Mouse (Mus musculus) lung, postnatal 0 days (tissue): ENCODE data around the gene Upk2. TPM values are rescaled to one million over a fixed set of nuclear protein-coding genes. Genes with fewer than 3 reads are reported as not detected.

ENCODE experiments used
- ATAC-seq: fragments of 200-750 bp; cut with Nextera tagmentation; 2 replicates; pipeline ENCODE4 v1.8.0; 2017; ENCODE audit warnings: moderate library complexity
- DNase-seq: peaks from one replicate; pipeline ENCODE4 v3.0.0-alpha.2; 2016; ENCODE audit warnings: low spot score
- H3K27ac ChIP-seq: fragments of 300-500 bp; sonication (generic); 2 replicates; pipeline ENCODE4 v1.5.1; 2014; ENCODE audit warnings: antibody characterized with exemption, mild to moderate bottlenecking, low read length, mixed read lengths
- H3K27me3 ChIP-seq: fragments of 300-500 bp; sonication (generic); replicated peaks from 2 replicates; pipeline ENCODE4 v1.6.1; 2014; ENCODE audit warnings: low read length, mixed read lengths; ENCODE audit not compliant: insufficient read depth
- H3K36me3 ChIP-seq: fragments of 300-500 bp; sonication (generic); 2 replicates; pipeline ENCODE4 v1.6.1; 2014; ENCODE audit warnings: low read length, mixed read lengths; ENCODE audit not compliant: insufficient read depth
- H3K4me1 ChIP-seq: fragments of 300-500 bp; sonication (generic); 2 replicates; pipeline ENCODE4 v1.6.1; 2014; ENCODE audit warnings: antibody characterized with exemption, low read depth, low read length, mixed read lengths; ENCODE audit not compliant: insufficient read depth
- H3K4me2 ChIP-seq: fragments of 300-500 bp; sonication (generic); replicated peaks from 2 replicates; pipeline ENCODE4 v1.6.1; 2014; ENCODE audit warnings: low read depth, mild to moderate bottlenecking, low read length, moderate library complexity, mixed read lengths
- H3K4me3 ChIP-seq: fragments of 300-500 bp; sonication (generic); 2 replicates; pipeline ENCODE4 v1.5.1; 2014; ENCODE audit warnings: low read depth, low read length
- H3K9ac ChIP-seq: fragments of 300-500 bp; sonication (generic); replicated peaks from 2 replicates; pipeline ENCODE4 v1.6.1; 2014; ENCODE audit warnings: low read depth, mild to moderate bottlenecking
- H3K9me3 ChIP-seq: fragments of 300-500 bp; sonication (generic); 2 replicates; pipeline ENCODE4 v1.6.1; 2016; ENCODE audit warnings: low read length, mixed read lengths
- CTCF ChIP-seq: IDR thresholded peaks from 2 replicates; pipeline ENCODE4 v1.5.1; 2016; ENCODE audit warnings: antibody characterized with exemption, mild to moderate bottlenecking
- EP300 ChIP-seq: IDR thresholded peaks from 2 replicates; pipeline ENCODE4 v1.6.1; 2016; ENCODE audit warnings: antibody characterized with exemption, mild to moderate bottlenecking, control low read depth
- WGBS: fragments of 180-500 bp; shearing (Covaris S2); extraction: QIAGEN DNeasy Blood & Tissue Kit; methylation state at CpG from one replicate; pipeline ENCODE4 v1.1.7; 2014; 5-methylcytosine and 5-hydroxymethylcytosine counted together
- polyA plus RNA-seq: library from polyadenylated mRNA; unstranded; fragments of >200 nt; fragmentation: Nextera tagmentation; extraction: Ambion mirVana; gene quantifications from 2 replicates; pipeline ENCODE4 v1.2.1, GENCODE M21; 2015

The Upk2 gene
- polyA plus RNA-seq, 1 experiment from 2014 or later = 2.3 TPM

GRCm38 (mm10) chr9:44498421-44499355, 43.9 kb upstream of the Upk2 start:
- Histone ChIP-seq H3K9me3 (no peaks in the 10 kb centered on the region), H3K9ac (peak overlapping the region; percentile 29; the same call in 1 of the 2 replicates), H3K4me1 (peaks cover 60% of the 10 kb centered on the region), H3K4me3 (peak overlapping the region; percentile 31), H3K4me2 (peak overlapping the region; percentile 67), H3K36me3 (no peaks in the 10 kb centered on the region), H3K27me3 (no peaks in the 10 kb centered on the region), H3K27ac (peak overlapping the region; percentile 81)
- DNase-seq (peak; percentile 95), ATAC-seq (peak; percentile 80)
- under 1% methylated on average over 41 of the region's 59 CpGs for WGBS
- TF ChIP-seq CTCF = peak; percentile 71
- no peak for TF ChIP-seq EP300

- peak overlapping the region; percentile 31 for H3K4me3 ChIP-seq
- H3K4me1 ChIP-seq = peaks cover 69% of the 10 kb centered on the region
- DNase-seq (peak; percentile 86), ATAC-seq (peak; percentile 43)
- peak overlapping the region; percentile 67 for H3K4me2 ChIP-seq
- peak overlapping the region; percentile 81 for H3K27ac ChIP-seq
- no peaks in the 10 kb centered on the region for H3K9me3 ChIP-seq
- no peaks in the 10 kb centered on the region for H3K27me3 ChIP-seq
- H3K36me3 ChIP-seq = no peaks in the 10 kb centered on the region
- H3K9ac ChIP-seq = peak overlapping the region; percentile 19; the same call in 1 of the 2 replicates
- WGBS = 3% methylated on average over 11 of the region's 11 CpGs
- TF ChIP-seq CTCF (no peak), EP300 (no peak)
Observed at GRCm38 (mm10) chr9:44497624-44498377, 43.0 kb upstream of the Upk2 start.

GRCm38 (mm10) chr9:44496803-44497461, 42.2 kb upstream of the Upk2 start:
- peaks cover 73% of the 10 kb centered on the region for H3K4me1 ChIP-seq
- 43% methylated on average over 12 of the region's 12 CpGs for WGBS
- no peaks in the 10 kb centered on the region for H3K36me3 ChIP-seq
- H3K4me2 ChIP-seq = no peak overlapping the region
- H3K9me3 ChIP-seq = no peaks in the 10 kb centered on the region
- H3K9ac ChIP-seq = no peak overlapping the region
- TF ChIP-seq EP300 (no peak), CTCF (no peak)
- H3K27ac ChIP-seq = peak overlapping the region; percentile 81
- no peaks in the 10 kb centered on the region for H3K27me3 ChIP-seq
- DNase-seq = peak; percentile 60
- H3K4me3 ChIP-seq = no peak overlapping the region
- ATAC-seq = no peak

- H3K36me3 ChIP-seq = no peaks in the 10 kb centered on the region
- peaks cover 67% of the 10 kb centered on the region for H3K4me1 ChIP-seq
- no peak for DNase-seq
- no peak overlapping the region for H3K9ac ChIP-seq
- no peaks in the 10 kb centered on the region for H3K9me3 ChIP-seq
- no peak for TF ChIP-seq CTCF
- no peak for TF ChIP-seq EP300
- peak overlapping the region; percentile 81 for H3K27ac ChIP-seq
- WGBS = 52% methylated on average over 10 of the region's 10 CpGs
- no peak overlapping the region for H3K4me3 ChIP-seq
- no peaks in the 10 kb centered on the region for H3K27me3 ChIP-seq
- ATAC-seq = no peak
- H3K4me2 ChIP-seq = no peak overlapping the region
Observed at GRCm38 (mm10) chr9:44495810-44496344, 41.1 kb upstream of the Upk2 start.

GRCm38 (mm10) chr9:44494863-44495809, 40.4 kb upstream of the Upk2 start:
- H3K36me3 ChIP-seq = no peaks in the 10 kb centered on the region
- H3K4me1 ChIP-seq = peaks cover 74% of the 10 kb centered on the region
- H3K9ac ChIP-seq = no peak overlapping the region
- H3K27ac ChIP-seq = peak overlapping the region; percentile 80
- no peaks in the 10 kb centered on the region for H3K27me3 ChIP-seq
- DNase-seq = no peak
- no peak for TF ChIP-seq CTCF
- no peak for TF ChIP-seq EP300
- no peaks in the 10 kb centered on the region for H3K9me3 ChIP-seq
- H3K4me2 ChIP-seq = peak overlapping the region; percentile 14
- ATAC-seq = no peak; the same call in 1 of the 2 replicates
- no peak overlapping the region for H3K4me3 ChIP-seq
- WGBS = 15% methylated on average over 9 of the region's 9 CpGs
